Mouse (Mus musculus): ENCODE data around the gene Plekha4. TPM values are rescaled to one million over a fixed set of nuclear protein-coding genes. Genes with fewer than 3 reads are reported as not detected.
"Not testable (repeated sequence)": the region's sequence is repeated elsewhere in the genome, so short reads cannot be mapped to it uniquely, and the experiment has no call there.

Gene Plekha4
- polyA plus RNA-seq (2012; rRNA removed) = 4.0 and 4.6 TPM in 2 replicates

DNA sequence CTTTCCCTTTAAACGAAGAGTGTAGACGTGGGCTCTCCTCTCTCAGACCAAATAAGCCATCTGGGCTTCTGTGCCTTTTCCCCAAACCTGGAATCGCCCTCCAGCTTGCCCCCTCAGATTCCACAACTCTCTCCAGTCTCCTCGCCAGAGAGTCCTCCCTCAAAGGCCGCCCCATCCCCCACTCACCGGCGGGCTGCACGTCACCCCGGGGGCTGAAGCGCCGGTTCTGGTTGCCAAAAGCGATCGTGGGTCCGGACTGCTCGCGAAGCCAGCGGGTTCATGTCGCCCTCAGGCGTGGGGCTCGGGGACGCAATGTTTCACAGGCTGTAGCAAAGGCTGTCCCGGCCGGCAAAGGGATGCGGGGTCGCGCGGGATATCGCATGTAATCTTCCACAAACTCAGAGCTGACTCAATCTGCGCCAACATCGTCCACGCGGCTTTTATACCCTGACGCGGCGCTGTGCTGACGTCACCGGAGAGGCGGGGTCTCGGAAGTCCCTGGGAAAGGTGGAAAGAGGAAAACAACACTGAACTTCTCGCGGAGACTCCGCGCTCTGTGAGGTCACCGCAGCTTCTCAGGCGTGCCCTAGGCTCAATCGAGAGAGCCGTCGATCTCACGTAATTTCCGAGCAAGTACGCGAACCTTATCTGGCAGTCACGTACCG lies at the start of gene Plekha4, which contains the start of gene Ppp1r15a:
Gene Plekha4 (plus strand): TSS at position 522 of the 665 bp plus-strand sequence.
Gene Ppp1r15a (minus strand): TSS at position 460 of the 665 bp plus-strand sequence.
- under 1% methylated on average over 54 of the region's 54 CpGs for WGBS

DNA sequence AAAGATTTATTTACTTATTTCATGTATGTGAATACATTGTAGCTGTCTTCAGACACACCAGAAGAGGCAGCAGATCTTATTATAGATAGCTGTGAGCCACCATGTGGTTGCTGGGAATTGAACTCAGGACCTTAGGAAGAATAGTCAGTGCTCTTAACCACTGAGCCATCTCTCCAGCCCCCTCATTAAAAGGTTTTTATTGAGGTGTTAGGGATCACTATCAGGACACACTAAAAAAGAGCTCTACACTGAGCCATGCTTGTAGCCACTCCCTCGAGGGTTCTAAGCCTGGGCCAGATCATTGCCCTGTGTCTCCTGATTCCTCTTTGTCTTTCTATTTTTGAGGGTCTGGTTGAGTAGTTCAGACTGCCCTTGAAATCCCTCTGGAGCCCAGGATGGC lies 49.7 kb upstream of the Plekha4 start:
- WGBS = 29% methylated on average over 1 of the region's 1 CpGs

More for the DNA sequence above, at the start of gene Plekha4, which contains the start of gene Ppp1r15a:
- peak; percentile 83 for DNase-seq (ENCODE audit: low read depth, low spot score)

DNA sequence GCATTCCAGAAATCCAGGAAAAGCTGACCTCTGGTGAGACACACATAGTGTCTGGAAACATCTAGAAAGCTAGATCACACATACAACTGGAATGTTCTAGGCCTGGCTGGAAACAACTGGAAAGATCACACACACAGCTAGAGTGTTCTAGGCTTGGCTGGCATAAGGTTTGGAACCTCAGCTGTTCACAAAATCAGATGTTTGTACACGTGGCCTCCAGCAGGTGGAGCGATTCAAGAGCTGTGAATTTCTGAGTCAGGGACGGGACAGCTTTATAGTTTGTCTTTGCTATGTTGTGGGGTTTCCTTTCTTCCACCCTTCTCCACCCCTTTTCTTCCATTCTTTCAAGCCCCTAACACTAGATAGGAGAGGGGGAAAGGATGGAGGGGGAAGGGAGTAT lies 49.1 kb upstream of the Plekha4 start:
- 1% methylated on average over 3 of the region's 3 CpGs for WGBS
- DNase-seq (ENCODE audit: low read depth, low spot score) = no peak

More for the DNA sequence above, 49.7 kb upstream of the Plekha4 start:
- DNase-seq (ENCODE audit: low read depth, low spot score) = no peak

DNA sequence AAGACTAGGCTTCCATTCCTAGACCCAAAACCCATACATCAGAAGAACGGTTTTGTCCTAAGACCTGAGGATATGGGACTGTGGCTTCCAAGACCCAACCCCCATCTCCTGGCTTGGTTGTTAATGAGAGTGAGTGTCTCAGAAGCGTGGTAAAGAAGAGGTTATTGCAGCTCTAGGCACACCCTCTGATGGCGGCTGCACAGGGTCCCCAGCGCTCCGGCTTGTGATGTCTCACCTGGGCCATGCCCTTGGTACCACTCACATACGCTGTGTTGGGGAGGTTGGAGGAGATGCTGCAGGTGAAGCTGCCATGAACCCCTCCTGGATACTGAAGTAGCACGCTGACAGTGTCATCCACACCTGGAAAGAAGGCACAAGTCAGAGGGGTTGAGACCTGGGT lies 47.4 kb upstream of the Plekha4 start:
- no peak for DNase-seq (ENCODE audit: low read depth, low spot score)
- WGBS = 94% methylated on average over 7 of the region's 7 CpGs

DNA sequence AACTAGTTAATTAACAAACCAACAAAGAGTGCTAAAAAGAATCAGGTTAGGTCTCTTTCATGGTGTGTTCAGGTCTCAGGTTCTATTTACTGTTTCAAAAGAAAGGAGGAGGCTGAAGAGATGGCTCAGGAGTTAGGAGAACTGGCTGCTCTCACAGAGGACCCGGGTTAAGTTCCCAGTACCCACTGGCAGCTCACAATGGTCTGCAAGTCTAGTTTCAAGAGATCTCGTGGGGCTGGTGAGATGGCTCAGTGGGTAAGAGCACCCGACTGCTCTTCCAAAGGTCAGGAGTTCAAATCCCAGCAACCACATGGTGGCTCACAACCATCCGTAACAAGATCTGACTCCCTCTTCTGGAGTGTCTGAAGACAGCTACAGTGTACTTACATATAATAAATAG lies 45.8 kb upstream of the Plekha4 start:
- not testable (repeated sequence) for DNase-seq (ENCODE audit: low read depth, low spot score)
- 74% methylated on average over 4 of the region's 4 CpGs for WGBS

DNA sequence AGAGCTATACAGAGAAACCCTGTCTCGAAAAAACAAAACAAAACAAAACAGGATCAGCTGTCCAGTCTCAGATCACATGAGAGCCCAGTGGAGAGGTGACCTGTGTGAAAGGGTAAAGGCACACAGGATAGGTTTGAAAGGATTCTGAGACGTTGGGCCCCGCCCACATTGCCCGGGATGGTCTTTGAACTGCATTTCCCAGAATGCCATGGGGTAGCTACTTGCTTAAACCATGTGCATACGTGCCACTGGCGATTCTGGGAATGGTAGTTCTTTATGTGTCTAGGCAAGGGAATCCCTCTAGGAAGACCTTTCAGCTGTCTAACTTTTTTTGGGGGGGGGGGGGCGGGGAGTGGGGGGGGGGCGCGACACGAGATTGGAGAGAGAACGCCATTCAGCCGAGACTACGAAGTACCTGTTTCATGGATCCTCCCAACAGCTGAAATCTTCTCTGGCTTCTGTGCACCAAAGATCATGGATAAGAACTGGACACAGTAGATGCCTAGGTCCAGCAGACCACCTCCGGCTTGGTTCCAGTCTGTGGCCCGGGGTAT lies 44.7 kb upstream of the Plekha4 start, which contains the start of gene Tulp2:
Gene Tulp2 (plus strand): TSS at position 504 of the 554 bp plus-strand sequence.
- 54% methylated on average over 15 of the region's 15 CpGs for WGBS
- no peak for DNase-seq (ENCODE audit: low read depth, low spot score)

DNA sequence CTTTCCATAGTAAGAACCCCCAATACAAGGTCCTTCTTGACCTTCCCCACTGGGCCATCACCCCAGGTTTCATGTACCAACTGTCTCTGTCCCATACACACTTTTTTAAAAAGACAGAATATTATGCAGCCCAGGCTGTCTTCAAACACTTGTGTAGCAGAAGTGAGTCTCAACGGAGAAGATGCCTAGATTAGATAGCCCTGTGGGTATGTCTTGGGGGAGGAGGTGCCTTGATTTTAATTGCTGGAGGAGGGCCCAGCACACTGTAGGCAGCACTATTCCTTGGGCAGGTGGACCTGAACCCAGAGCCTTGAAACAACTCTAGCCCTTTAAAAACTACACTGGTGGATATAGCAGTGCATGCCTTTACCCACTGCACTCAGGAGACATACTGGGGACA lies 44.0 kb upstream of the Plekha4 start:
- no peak for DNase-seq (ENCODE audit: low read depth, low spot score)
- WGBS = 90% methylated on average over 1 of the region's 1 CpGs

DNA sequence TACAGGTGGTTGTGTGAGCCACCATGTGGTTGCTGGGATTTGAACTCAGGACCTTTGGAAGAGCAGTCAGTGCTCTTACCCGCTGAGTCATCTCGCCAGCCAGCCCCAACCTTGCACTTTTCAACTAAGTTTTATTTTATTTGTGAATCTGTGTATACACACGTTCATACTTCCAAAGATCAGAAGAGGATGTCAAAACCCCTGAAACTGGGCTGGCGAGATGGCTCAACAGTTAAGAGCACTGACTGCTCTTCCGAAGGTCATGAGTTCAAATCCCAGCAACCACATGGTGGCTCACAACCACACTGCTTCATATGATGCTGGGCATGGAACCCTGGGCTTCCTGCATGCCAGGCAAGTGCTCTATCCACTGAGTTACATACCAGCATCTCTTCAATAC lies 41.1 kb upstream of the Plekha4 start:
- not testable (repeated sequence) for DNase-seq (ENCODE audit: low read depth, low spot score)
- WGBS = 89% methylated on average over 5 of the region's 5 CpGs

DNA sequence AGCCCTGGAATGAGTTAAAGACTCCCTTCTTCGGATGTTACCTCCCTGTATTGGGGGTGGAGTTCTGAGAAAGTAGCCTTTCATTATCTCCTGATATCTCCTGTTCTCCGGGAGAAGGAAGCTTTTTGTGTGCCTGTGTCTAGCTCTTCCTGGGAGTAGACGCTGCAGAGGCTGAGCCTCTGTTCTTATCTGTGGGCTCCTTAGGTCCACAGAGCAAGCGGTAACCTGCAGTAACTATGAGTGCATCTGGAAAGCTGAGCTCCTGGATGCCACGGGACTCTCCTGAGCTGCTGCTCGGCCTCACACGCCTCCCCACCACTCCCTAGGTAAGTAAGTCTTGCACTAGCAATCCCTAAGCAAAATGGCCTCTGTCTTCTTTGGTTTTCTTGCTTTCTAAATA lies 40.0 kb upstream of the Plekha4 start:
- DNase-seq (ENCODE audit: low read depth, low spot score) = no peak
- 71% methylated on average over 7 of the region's 7 CpGs for WGBS

DNA sequence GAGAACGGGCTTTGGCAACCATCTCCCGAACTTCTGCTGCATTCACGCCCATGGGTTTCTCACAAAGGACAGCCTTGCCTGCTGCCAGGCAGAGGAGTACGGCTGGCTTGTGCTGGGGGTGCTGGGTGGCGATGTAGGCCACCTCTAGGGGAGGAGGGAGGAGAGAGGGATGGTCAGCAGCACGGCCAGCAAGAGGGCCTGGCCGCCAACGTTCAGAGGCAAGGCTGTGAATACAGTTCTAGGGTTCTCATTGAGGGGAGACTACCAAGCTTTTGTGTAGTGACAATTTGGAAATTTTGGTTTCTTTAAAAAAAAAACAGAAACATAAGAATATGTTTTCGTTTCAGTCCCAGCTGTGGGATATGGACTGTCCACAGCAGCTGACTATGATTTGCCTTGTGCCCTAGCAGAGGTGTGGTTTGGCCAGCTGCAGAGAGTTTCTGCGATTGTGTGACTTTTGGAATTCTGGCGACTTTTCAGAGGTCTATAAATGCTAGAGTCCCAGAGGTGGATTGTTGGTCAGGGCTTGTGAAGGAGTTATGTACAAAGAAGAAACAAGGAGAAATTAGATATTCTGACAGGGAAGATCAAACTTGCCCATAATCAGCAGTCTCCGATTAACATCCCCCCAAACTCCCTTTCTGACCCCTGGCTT lies 39.2 kb upstream of the Plekha4 start, which contains the start of gene Gm45808:
Gene Gm45808 (minus strand): TSS at position 51 of the 655 bp plus-strand sequence.
- no peak for DNase-seq (ENCODE audit: low read depth, low spot score)
- WGBS = 75% methylated on average over 12 of the region's 12 CpGs

DNA sequence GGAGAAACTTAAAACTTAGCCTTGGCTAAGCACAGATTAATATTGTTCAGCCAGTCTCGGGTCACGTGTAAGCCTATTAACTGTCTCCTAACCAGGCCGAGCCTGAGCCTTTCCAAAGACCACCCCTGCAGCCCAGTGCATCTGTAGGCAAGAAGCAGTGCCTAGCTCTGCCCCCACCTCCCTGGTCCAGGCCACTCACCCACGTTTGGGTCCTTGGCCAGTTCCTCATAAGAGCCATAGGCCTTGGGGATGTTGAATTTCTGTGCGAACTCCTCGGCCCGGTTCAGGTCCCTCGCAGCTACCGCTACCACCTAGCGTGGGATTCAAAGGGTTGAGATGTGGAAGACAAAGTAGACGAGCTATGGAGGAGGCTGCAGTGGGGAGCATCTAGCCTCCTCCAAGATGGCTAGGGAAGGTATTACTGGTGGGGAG lies 38.3 kb upstream of the Plekha4 start:
- no peak for DNase-seq (ENCODE audit: low read depth, low spot score)
- 79% methylated on average over 11 of the region's 11 CpGs for WGBS

DNA sequence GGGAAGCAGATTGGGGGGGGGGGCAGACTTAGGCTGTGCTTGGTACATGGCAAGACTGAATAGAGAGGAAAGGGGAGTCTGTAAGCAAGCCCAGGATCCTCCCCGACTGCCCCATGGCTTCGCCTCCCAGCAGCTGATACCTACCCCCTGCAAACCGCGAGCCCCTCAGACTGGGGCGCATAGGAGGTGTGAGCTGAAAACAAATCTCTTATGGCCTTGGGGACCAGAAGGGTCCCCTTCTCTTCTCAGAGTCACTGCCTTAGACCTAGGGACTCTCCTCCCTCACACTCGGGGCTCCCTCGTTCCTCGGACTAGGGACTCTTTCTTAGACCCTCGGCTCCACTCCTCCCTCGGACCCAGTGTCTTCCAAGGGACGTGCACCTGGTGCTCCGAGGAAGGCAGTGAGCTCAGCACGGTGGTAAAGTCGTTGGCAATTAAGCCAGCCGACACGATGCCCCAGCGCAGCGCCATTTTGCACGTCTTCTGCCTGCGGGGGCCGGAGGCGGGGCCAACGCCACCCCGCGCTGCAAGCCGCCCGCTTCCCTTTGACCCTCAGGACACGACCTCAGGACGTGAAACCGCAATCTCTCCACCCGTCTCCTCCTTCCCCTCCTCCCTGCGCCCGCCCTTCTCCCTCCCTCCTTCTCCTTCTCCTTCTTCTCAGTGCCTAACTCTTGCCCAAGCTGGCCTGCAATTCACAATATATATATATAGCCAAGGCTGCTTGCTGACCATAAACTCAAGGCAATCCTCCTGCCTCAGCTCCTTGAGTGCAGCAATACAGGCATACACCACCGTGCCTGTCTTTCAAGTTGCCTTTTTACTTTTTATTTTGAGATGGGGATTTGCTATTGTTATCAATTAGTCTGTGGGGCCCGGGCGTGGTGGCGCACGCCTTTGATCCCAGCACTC lies 37.6 kb upstream of the Plekha4 start, which contains the start of gene Dhdh:
Gene Dhdh (minus strand): TSS at position 513 of the 912 bp plus-strand sequence.
- WGBS = 19% methylated on average over 38 of the region's 38 CpGs
- no peak for DNase-seq (ENCODE audit: low read depth, low spot score)

DNA sequence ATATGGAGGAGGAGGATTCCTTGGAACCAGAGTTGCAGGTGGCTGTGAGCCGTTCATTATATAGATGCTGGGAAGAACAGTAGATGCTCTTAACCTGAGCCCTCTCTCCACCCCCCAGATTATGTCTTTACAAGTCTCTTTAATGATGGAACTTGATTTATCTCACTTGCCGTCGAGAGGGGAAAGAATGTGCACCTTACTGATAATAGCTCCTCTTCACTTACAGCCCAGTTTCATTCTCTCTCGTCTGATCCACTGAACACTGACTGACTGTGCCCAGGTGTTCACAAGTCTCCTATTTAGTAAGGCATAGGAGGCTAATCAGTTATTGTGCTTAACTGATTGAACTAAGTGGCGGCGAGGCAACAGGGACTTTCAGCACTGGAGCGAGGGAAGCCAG lies 36.6 kb upstream of the Plekha4 start:
- DNase-seq (ENCODE audit: low read depth, low spot score) = no peak
- 90% methylated on average over 7 of the region's 7 CpGs for WGBS

DNA sequence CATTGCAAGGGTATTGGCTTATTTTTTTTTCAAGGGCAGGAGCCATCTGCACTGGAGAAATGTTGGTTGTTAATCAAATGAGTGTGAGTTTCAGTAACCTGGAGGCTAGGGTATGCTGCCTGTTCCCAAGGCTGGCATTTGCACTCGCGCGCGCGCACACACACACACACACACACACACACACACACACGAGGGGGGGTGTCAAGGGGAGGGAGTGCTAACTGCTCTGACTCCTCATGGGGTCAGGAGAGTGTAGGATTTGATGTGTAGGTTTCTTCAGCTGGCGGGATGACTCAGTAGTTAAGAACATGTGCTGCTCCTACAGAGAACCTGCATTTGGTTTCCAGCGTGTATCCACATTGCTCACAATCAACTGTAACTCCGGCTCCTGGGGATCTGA lies 35.3 kb upstream of the Plekha4 start:
- WGBS = 35% methylated on average over 9 of the region's 9 CpGs
- no peak for DNase-seq (ENCODE audit: low read depth, low spot score)

DNA sequence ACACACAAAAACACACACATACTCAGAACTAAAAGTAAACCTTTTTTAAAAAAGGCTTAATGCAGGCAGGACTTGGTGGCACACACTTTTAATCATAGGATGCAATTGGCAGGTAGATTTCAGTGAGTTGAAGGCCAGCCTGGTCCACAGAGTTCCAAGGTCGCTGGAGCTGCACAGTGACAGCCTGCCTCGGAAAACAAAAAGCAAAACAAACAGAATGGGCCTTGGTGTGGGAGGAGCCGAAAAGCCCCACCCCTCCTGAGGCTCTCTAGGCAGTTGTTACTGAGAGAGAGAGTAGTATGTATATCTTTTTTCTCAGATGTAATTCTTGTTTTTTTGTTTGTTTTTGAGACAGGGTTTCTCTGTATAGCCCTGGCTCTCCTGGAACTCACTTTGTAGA lies 34.9 kb upstream of the Plekha4 start:
- WGBS = 7% methylated on average over 3 of the region's 3 CpGs
- DNase-seq (ENCODE audit: low read depth, low spot score) = no peak

DNA sequence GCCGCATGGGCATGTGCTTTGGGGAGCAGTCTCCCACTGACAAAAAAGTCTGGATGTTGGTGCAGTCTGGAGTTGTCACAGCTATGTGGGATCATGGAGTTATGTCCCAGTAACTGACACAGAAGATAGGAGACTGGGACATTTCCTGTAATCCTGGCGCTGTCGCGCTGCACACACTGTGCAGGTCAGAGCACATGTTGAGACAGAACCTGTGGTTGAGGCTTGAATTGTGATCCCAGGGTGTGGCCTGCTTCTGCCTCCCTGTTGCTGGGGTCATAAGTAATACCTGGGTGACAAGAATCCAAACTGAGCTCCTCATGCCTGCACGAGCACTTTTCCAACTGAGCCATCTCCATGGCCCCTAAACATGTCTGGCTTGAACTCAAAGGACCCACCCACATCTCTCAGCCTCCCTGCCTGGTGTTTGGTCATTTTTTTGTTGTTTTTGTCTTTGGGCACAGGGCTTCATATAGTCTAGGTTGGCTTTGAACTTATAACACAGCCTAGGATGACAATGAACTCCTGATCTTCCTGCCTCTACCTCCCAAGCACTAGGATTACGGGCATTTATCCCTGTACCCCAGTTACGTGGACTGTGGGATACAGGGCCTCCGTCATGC lies 33.8 kb upstream of the Plekha4 start:
- 93% methylated on average over 8 of the region's 8 CpGs for WGBS

DNA sequence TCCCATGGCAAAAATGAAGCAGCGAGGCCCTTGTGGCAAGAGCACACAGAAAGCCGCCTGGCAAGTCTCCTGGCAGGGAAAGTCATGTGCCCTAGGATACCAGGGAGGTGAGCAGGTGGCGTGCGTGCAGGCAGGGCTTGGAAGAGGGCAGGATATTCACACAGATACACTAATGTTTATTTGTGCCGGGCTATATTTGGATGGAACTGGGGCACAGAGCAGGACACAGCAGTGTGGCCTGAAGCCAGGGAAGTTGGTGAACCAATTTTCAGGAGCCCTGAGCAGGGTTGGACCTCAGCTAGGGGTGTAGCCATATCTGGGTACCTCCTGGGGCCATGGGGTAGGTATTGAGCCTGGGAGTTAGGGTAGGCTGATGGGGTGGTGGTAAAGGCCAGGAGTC lies 33.2 kb upstream of the Plekha4 start:
- DNase-seq (ENCODE audit: low read depth, low spot score) = no peak
- 65% methylated on average over 5 of the region's 5 CpGs for WGBS

More for the DNA sequence above, 33.8 kb upstream of the Plekha4 start:
- DNase-seq (ENCODE audit: low read depth, low spot score) = no peak

DNA sequence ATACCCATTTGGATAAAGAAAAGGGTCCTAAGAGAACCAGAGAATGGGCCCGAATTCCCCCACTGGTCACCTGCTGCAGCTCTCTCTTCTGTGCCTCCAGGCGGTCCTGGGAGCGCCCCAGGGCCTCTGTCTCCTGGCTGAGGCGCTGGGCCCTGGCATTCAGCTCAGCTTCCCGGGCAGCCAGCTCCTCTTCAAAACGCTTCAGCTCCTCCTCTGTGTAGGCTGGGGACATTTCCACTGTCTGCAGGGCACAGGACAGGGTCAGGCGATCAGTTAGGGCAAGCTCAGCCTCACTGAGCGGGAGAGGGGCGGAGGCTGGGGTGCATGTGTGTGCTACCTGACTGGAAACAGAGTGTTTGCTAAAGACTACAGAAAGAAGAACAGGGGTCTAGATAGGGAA lies 31.6 kb upstream of the Plekha4 start:
- DNase-seq (ENCODE audit: low read depth, low spot score) = no peak
- 91% methylated on average over 9 of the region's 9 CpGs for WGBS

DNA sequence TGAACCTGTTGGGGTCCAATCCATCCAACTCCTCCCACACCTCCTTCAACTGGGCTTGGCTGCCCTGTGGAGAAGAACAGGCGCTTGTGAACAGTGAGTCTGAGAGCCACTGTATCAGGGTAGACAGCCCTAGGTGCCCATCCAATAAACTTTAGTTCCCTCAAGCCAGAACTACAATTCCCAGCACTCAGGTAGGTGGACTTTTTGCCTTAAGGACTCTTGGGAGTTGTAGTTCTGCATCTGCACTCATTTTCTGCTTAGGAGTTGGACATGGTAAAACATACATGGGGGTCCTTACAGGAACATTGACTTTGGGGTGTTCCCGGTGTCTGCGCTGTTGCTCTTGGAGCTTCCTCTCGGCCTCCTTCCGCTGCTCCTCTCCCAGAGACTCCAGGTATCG lies 27.7 kb upstream of the Plekha4 start:
- DNase-seq (ENCODE audit: low read depth, low spot score) = no peak
- whole genome bisulfite sequencing = 95% methylated on average over 6 of the region's 6 CpGs

All from large intestine, adult 2 months (tissue).